Mouse (Mus musculus): Measurements from ENCODE around the gene Podxl2. TPM values are rescaled to one million over a fixed set of nuclear protein-coding genes. Genes with fewer than 3 reads are reported as not detected.

The Podxl2 gene
- 4.6 and 5.0 TPM in 2 replicates for polyA plus RNA-seq (2016; fragmentation: Nextera tagmentation; extraction: Ambion mirVana)

GRCm38 (mm10) chr6:88874868-88875508 lies at the start of gene Podxl2:
Gene Podxl2, minus strand, starts transcription at chr6:88875044.
- no peak within 1 kb of the TSS for H3K27ac ChIP-seq

GRCm38 (mm10) chr6:88918802-88919201 lies 44.0 kb upstream of the Podxl2 start:
- H3K4me1 ChIP-seq = peaks cover 48% of the 10 kb centered on the region
- WGBS (ENCODE audit: insufficient replicate concordance) = 77% methylated on average over 8 of the region's 8 CpGs
- H3K9me3 ChIP-seq (replicated peaks) = no peaks in the 10 kb centered on the region
- ATAC-seq = no peak
- H3K9ac ChIP-seq = no peak overlapping the region
- 0 out of 2 replicates have a peak overlapping the region, but pooled peaks have one; percentile 42 for H3K27ac ChIP-seq
- H3K4me2 ChIP-seq = no peak overlapping the region
- no peaks in the 10 kb centered on the region for H3K36me3 ChIP-seq
- H3K27me3 ChIP-seq (replicated peaks) = peaks cover 20% of the 10 kb centered on the region
- no peak overlapping the region for H3K4me3 ChIP-seq

More at GRCm38 (mm10) chr6:88874868-88875508, at the start of gene Podxl2:
- WGBS (ENCODE audit: insufficient replicate concordance) = 6% methylated on average over 58 of the region's 63 CpGs
- H3K27me3 ChIP-seq (replicated peaks) = peaks cover 75% of the 10 kb centered on the region
- H3K36me3 ChIP-seq = peaks cover 2% of the 10 kb centered on the region; the same call in 1 of the 2 replicates
- H3K9ac ChIP-seq = peak within 1 kb of the TSS; percentile 31; the same call in 1 of the 2 replicates
- no peaks in the 10 kb centered on the region for H3K9me3 ChIP-seq (replicated peaks)
- ATAC-seq = no peak
- peak within 1 kb of the TSS; percentile 60 for H3K4me3 ChIP-seq
- peaks cover 8% of the 10 kb centered on the region for H3K4me1 ChIP-seq
- peak within 1 kb of the TSS; percentile 71 for H3K4me2 ChIP-seq

GRCm38 (mm10) chr6:88916153-88916552 lies 41.3 kb upstream of the Podxl2 start:
- WGBS (ENCODE audit: insufficient replicate concordance) = 56% methylated on average over 1 of the region's 1 CpGs
- Histone ChIP-seq H3K9ac (peak overlapping the region; percentile 47), H3K36me3 (peaks cover 23% of the 10 kb centered on the region), H3K4me1 (peaks cover 63% of the 10 kb centered on the region), H3K9me3 (replicated peaks) (no peaks in the 10 kb centered on the region), H3K27me3 (replicated peaks) (peaks cover 20% of the 10 kb centered on the region), H3K27ac (peak overlapping the region; percentile 98), H3K4me3 (peak overlapping the region; percentile 27), H3K4me2 (peak overlapping the region; percentile 65)
- peak; percentile 61 for ATAC-seq

- 17% methylated on average over 4 of the region's 4 CpGs for WGBS (ENCODE audit: insufficient replicate concordance)
- Histone ChIP-seq H3K27ac (peak overlapping the region; percentile 98), H3K4me2 (peak overlapping the region; percentile 65), H3K27me3 (replicated peaks) (peaks cover 20% of the 10 kb centered on the region), H3K36me3 (peaks cover 29% of the 10 kb centered on the region), H3K4me1 (peaks cover 60% of the 10 kb centered on the region), H3K4me3 (peak overlapping the region; percentile 27), H3K9me3 (replicated peaks) (no peaks in the 10 kb centered on the region), H3K9ac (peak overlapping the region; percentile 64)
- peak; percentile 95 for ATAC-seq
These were observed 40.7 kb upstream of the Podxl2 start for GRCm38 (mm10) chr6:88915510-88915909.

- peak overlapping the region; percentile 48 for H3K4me2 ChIP-seq
- peak overlapping the region; percentile 40; the same call in 1 of the 2 replicates for H3K9ac ChIP-seq
- no peaks in the 10 kb centered on the region for H3K9me3 ChIP-seq (replicated peaks)
- H3K27ac ChIP-seq = peak overlapping the region; percentile 98
- peaks cover 53% of the 10 kb centered on the region for H3K4me1 ChIP-seq
- no peak for ATAC-seq
- H3K4me3 ChIP-seq = 0 out of 2 replicates have a peak overlapping the region, but pooled peaks have one; percentile 8
- 69% methylated on average over 5 of the region's 5 CpGs for WGBS (ENCODE audit: insufficient replicate concordance)
- H3K36me3 ChIP-seq = peaks cover 36% of the 10 kb centered on the region
- peaks cover 20% of the 10 kb centered on the region for H3K27me3 ChIP-seq (replicated peaks)
These were observed 40.0 kb upstream of the Podxl2 start for GRCm38 (mm10) chr6:88914799-88915198.

GRCm38 (mm10) chr6:88913440-88913839 lies 38.6 kb upstream of the Podxl2 start:
- ATAC-seq = no peak
- peak overlapping the region; percentile 98 for H3K27ac ChIP-seq

GRCm38 (mm10) chr6:88913022-88913421 lies 38.2 kb upstream of the Podxl2 start:
- peaks cover 6% of the 10 kb centered on the region; the same call in 1 of the 2 replicates for H3K27me3 ChIP-seq (replicated peaks)
- 83% methylated on average over 4 of the region's 4 CpGs for WGBS (ENCODE audit: insufficient replicate concordance)
- peaks cover 62% of the 10 kb centered on the region for H3K4me1 ChIP-seq
- H3K9ac ChIP-seq = no peak overlapping the region
- H3K9me3 ChIP-seq (replicated peaks) = no peaks in the 10 kb centered on the region
- ATAC-seq = no peak
- H3K27ac ChIP-seq = peak overlapping the region; percentile 98
- no peak overlapping the region for H3K4me2 ChIP-seq
- no peak overlapping the region for H3K4me3 ChIP-seq
- H3K36me3 ChIP-seq = peaks cover 54% of the 10 kb centered on the region

More at GRCm38 (mm10) chr6:88913440-88913839, 38.6 kb upstream of the Podxl2 start:
- Histone ChIP-seq H3K4me3 (no peak overlapping the region), H3K9ac (no peak overlapping the region), H3K9me3 (replicated peaks) (no peaks in the 10 kb centered on the region), H3K4me2 (no peak overlapping the region), H3K4me1 (peaks cover 58% of the 10 kb centered on the region), H3K27me3 (replicated peaks) (peaks cover 10% of the 10 kb centered on the region; the same call in 1 of the 2 replicates), H3K36me3 (peaks cover 50% of the 10 kb centered on the region)

GRCm38 (mm10) chr6:88909151-88909550 lies 34.3 kb upstream of the Podxl2 start:
- H3K4me1 ChIP-seq = peaks cover 67% of the 10 kb centered on the region
- no peak for ATAC-seq
- peaks cover 88% of the 10 kb centered on the region for H3K36me3 ChIP-seq

GRCm38 (mm10) chr6:88906369-88907108 lies 31.7 kb upstream of the Podxl2 start:
- Histone ChIP-seq H3K36me3 (peaks cover 69% of the 10 kb centered on the region), H3K27ac (peak overlapping the region; percentile 94), H3K4me1 (peaks cover 65% of the 10 kb centered on the region), H3K4me3 (no peak overlapping the region), H3K4me2 (peak overlapping the region; percentile 38), H3K9ac (peak overlapping the region; percentile 55; the same call in 1 of the 2 replicates), H3K27me3 (replicated peaks) (no peaks in the 10 kb centered on the region), H3K9me3 (replicated peaks) (no peaks in the 10 kb centered on the region)
- 21% methylated on average over 16 of the region's 16 CpGs for WGBS (ENCODE audit: insufficient replicate concordance)
- ATAC-seq = peak; percentile 22

More at GRCm38 (mm10) chr6:88909151-88909550, 34.3 kb upstream of the Podxl2 start:
- Histone ChIP-seq H3K27ac (peak overlapping the region; percentile 53; the same call in 1 of the 2 replicates), H3K9me3 (replicated peaks) (no peaks in the 10 kb centered on the region), H3K4me3 (no peak overlapping the region), H3K27me3 (replicated peaks) (no peaks in the 10 kb centered on the region), H3K9ac (no peak overlapping the region), H3K4me2 (no peak overlapping the region)
- WGBS (ENCODE audit: insufficient replicate concordance) = 88% methylated on average over 6 of the region's 6 CpGs

GRCm38 (mm10) chr6:88905042-88905441 lies 30.2 kb upstream of the Podxl2 start:
- H3K4me3 ChIP-seq = no peak overlapping the region
- H3K4me1 ChIP-seq = peaks cover 80% of the 10 kb centered on the region
- H3K27me3 ChIP-seq (replicated peaks) = no peaks in the 10 kb centered on the region
- H3K27ac ChIP-seq = peak overlapping the region; percentile 94
- peaks cover 54% of the 10 kb centered on the region for H3K36me3 ChIP-seq
- peak overlapping the region; percentile 88 for H3K4me2 ChIP-seq
- 84% methylated on average over 7 of the region's 7 CpGs for WGBS (ENCODE audit: insufficient replicate concordance)
- H3K9ac ChIP-seq = 0 out of 2 replicates have a peak overlapping the region, but pooled peaks have one; percentile 93
- no peak for ATAC-seq
- no peaks in the 10 kb centered on the region for H3K9me3 ChIP-seq (replicated peaks)

- Histone ChIP-seq H3K27ac (peak overlapping the region; percentile 94), H3K27me3 (replicated peaks) (no peaks in the 10 kb centered on the region), H3K36me3 (peaks cover 49% of the 10 kb centered on the region), H3K4me2 (peak overlapping the region; percentile 88), H3K9me3 (replicated peaks) (no peaks in the 10 kb centered on the region), H3K9ac (peak overlapping the region; percentile 93), H3K4me1 (peaks cover 84% of the 10 kb centered on the region), H3K4me3 (peak overlapping the region; percentile 87)
- ATAC-seq = no peak
- 76% methylated on average over 4 of the region's 4 CpGs for WGBS (ENCODE audit: insufficient replicate concordance)
These were observed 29.7 kb upstream of the Podxl2 start for GRCm38 (mm10) chr6:88904456-88904974.

Measured in liver, embryonic 12.5 days (tissue).